Mouse (Mus musculus) layer of hippocampus, adult 2 months (tissue): ENCODE data around the gene Rpl10a. TPM values are rescaled to one million over a fixed set of nuclear protein-coding genes. Genes with fewer than 3 reads are reported as not detected.

Source experiments
- DNase-seq, 2 experiments: peaks; one replicate each; pipeline ENCODE4 v3.0.0; 2022; ENCODE audit warnings: low spot score in 2 of 2
- H3K27ac ChIP-seq: fragments of 200-600 bp; 2 replicates; pipeline ENCODE4 v1.8.1; 2022
- H3K4me3 ChIP-seq: fragments of 200-600 bp; 2 replicates; pipeline ENCODE4 v1.8.1; 2022; ENCODE audit warnings: mild to moderate bottlenecking
- CTCF ChIP-seq: fragments of 200-600 bp; conservative IDR thresholded peaks from 2 replicates; pipeline ENCODE4 v1.8.1; 2022; ENCODE audit warnings: antibody characterized with exemption, mild to moderate bottlenecking, moderate library complexity
- long read RNA-seq, 2 experiments: library from polyadenylated mRNA; stranded (forward); transcript quantifications; one replicate each; pipeline ENCODE4 v2.0.0; 2021; ENCODE audit warnings: borderline mapping rate in 2 of 2
- total RNA-seq, 2 experiments: library from RNA; stranded (reverse); gene quantifications; 2 replicates each; pipeline ENCODE4 v1.2.3; 2021

Gene Rpl10a
- total RNA-seq, result 100 to 1,000 TPM; 345 to 350 TPM
- long read RNA-seq, experiment 1, transcript Rpl10a-204 (2 exons, 1,618 nt), result minor isoform, 5 of 102 reads
- long read RNA-seq, experiment 1, transcript Rpl10a-201 (6 exons, 830 nt), result major isoform, 75 of 102 reads
- long read RNA-seq, experiment 1, transcript Rpl10a-206 (5 exons, 1,022 nt), result minor isoform, 6 of 102 reads
- long read RNA-seq, experiment 1, partial matches to known transcripts, result 6 of 102 reads
- long read RNA-seq, experiment 1, other reads (novel, unspliced or antisense), result 3 of 102 reads
- long read RNA-seq, experiment 2, transcript Rpl10a-201 (6 exons, 830 nt), result major isoform, 108 of 134 reads
- long read RNA-seq, experiment 2, partial matches to known transcripts, result 8 of 134 reads
- long read RNA-seq, experiment 2, other reads (novel, unspliced or antisense), result 2 of 134 reads

GRCm38 (mm10) chr17:28328366-28328928, at the start of gene Rpl10a:
Gene Rpl10a, plus strand, starts transcription at chr17:28328471.
- peak within 1 kb of the TSS; percentile 96 for H3K27ac ChIP-seq
- DNase-seq, result peak; percentile 96 to 97
- peak within 1 kb of the TSS; percentile 89 for H3K4me3 ChIP-seq
- peak; percentile 97 for TF ChIP-seq CTCF

DNA sequence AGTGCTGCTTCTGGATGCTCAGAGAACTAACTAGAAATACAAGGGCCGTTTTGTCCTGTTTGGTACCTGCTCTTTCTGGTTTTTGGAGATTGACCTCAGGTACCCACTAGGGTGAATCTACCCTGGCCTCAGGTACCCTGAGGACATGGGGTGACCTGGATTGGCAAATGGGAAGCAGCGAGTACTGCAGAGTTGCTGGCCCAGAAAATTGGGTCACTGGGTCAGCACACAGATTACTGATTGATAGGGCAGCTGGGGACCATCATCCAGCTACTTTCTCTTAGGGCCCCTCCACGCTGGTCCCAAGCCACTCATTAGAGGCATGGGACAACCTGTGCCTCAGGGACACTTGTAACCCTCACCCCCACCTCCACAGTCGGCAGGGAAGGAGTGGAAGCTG, 49.0 kb upstream of the Rpl10a start:
- no peak for DNase-seq
- no peak for TF ChIP-seq CTCF
- H3K27ac ChIP-seq, result no peak overlapping the region
- no peak overlapping the region for H3K4me3 ChIP-seq

- no peak for DNase-seq
Measured at GRCm38 (mm10) chr17:28279780-28280422, 48.4 kb upstream of the Rpl10a start.

GRCm38 (mm10) chr17:28280423-28280800, 47.9 kb upstream of the Rpl10a start:
- Histone ChIP-seq H3K27ac (no peak overlapping the region), H3K4me3 (no peak overlapping the region)
- no peak for TF ChIP-seq CTCF
- DNase-seq, result no peak

More at GRCm38 (mm10) chr17:28279780-28280422, 48.4 kb upstream of the Rpl10a start:
- TF ChIP-seq CTCF, result no peak
- no peak overlapping the region for H3K27ac ChIP-seq
- H3K4me3 ChIP-seq, result no peak overlapping the region

- no peak for TF ChIP-seq CTCF
- Histone ChIP-seq H3K4me3 (no peak overlapping the region), H3K27ac (no peak overlapping the region)
- DNase-seq, result no peak
Measured at GRCm38 (mm10) chr17:28280831-28281377, 47.4 kb upstream of the Rpl10a start.

DNA sequence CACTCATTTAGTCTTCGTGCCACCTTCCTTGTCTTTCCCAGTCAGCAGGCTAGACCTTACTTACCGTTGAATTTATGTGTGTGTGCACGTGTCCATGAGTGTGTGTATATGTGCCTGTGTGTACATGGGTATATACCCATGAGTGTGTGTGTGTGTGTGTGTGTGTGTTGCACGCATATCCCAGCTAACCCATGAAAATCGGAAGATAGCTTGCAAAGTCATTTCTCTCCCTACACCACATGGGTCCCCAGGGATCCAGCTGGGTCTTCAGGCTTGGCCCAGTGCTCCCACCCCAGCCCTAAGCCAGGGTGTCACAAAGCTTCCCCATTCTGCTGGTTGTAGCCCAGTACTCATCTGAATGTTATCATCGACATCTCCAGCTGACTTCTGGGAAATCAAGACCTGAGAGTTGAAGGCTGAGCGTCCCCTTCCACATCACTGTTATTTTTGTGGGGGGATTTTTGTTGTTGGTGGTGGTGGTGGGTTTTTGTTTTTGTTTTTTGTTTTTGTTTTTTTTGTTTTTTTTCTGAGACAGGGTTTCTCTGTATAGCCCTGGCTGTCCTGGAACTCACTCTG, 46.3 kb upstream of the Rpl10a start:
- no peak for DNase-seq
- Histone ChIP-seq H3K27ac (no peak overlapping the region), H3K4me3 (no peak overlapping the region)
- TF ChIP-seq CTCF, result no peak

DNA sequence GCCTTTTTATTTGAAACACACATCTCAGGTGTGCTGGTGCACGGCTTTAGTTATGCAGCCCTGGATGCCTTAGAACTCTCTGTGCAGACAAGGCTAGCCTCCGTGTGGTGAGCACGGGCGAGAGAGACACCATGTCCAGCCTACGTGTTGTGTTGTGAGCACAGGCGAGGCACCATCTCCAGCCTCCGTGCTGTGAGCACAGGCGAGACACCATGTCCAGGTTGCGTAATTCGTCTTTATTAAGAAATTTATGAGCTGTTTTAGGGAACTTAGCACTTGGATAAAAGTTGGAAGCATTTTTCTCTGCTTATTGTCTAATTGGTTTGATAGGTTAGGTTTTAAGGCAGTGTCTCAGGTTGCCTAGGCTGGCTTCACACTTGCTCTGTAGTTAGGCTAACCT, 45.1 kb upstream of the Rpl10a start:
- no peak for TF ChIP-seq CTCF
- no peak for DNase-seq
- Histone ChIP-seq H3K27ac (no peak overlapping the region), H3K4me3 (no peak overlapping the region)

DNA sequence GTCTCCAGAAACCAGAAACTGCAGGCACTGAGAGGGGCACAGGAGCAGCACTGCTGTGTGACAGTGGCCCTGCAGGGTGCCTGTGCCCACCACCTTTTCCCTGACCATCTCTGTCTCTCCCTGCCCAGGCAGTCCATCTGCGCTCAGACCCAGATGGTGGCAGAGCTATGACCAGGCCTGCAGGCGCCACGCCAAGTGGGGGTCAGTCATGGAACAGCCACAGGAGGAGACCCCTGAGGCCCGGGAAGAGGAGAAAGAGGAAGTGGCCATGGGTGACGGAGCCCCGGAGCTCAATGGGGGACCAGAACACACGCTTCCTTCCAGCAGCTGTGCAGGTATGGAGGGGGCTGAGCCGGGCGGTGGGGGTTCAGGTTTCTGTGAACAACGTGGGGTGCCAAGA, 42.1 kb upstream of the Rpl10a start:
- Histone ChIP-seq H3K4me3 (no peak overlapping the region), H3K27ac (no peak overlapping the region)
- DNase-seq, result no peak
- no peak for TF ChIP-seq CTCF

- H3K27ac ChIP-seq, result no peak overlapping the region
- TF ChIP-seq CTCF, result no peak
- no peak overlapping the region for H3K4me3 ChIP-seq
- no peak for DNase-seq
Measured at GRCm38 (mm10) chr17:28286964-28287363, 41.3 kb upstream of the Rpl10a start.

GRCm38 (mm10) chr17:28287578-28287977, 40.7 kb upstream of the Rpl10a start:
- TF ChIP-seq CTCF, result no peak

DNA sequence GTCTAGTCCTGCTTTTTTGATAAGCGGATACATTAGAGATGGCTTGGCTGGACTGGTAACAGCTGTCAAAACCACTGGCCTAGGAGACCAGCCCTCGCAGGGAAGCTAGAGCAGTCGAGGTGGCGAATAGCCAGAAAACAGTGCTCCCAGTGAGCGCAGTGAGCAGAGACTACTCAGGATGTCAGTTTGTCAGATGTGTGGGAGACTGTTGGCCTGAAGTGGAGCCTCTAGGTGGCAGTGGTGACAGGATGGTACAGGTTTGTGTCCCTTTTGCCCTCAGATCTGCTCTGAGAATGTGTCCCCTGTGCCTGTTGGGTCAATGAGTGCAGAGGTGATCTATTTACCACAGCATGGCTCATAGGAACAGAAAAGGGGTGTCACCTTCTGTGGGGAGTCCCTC, 40.3 kb upstream of the Rpl10a start:
- peak; percentile 59 for TF ChIP-seq CTCF
- Histone ChIP-seq H3K4me3 (no peak overlapping the region), H3K27ac (no peak overlapping the region)
- no peak for DNase-seq

More at GRCm38 (mm10) chr17:28287578-28287977, 40.7 kb upstream of the Rpl10a start:
- Histone ChIP-seq H3K27ac (no peak overlapping the region), H3K4me3 (no peak overlapping the region)
- no peak for DNase-seq

DNA sequence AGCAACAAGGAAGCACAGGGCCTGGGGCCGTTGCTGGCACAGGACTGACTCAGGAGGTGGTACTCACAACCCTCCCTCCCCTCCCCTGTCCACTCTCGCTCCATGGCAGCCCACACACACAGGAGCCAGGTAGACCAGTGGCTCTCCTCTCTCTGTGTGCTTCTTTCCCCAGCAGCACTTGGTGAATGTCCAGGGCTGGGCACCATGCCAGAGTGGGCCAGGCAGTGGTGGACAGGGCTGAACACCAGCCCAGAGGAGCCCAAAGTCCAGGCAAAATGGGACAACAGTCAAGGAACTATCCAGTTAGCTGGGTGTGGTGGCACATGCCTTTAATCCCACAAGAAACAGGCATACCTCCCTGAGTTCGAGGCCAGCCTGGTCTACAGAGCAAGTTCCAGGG, 38.0 kb upstream of the Rpl10a start:
- TF ChIP-seq CTCF, result no peak
- Histone ChIP-seq H3K27ac (no peak overlapping the region), H3K4me3 (no peak overlapping the region)
- peak in 1 of 2 experiments; percentile 29 for DNase-seq

GRCm38 (mm10) chr17:28290671-28291070, 37.6 kb upstream of the Rpl10a start:
- no peak for TF ChIP-seq CTCF
- no peak for DNase-seq
- Histone ChIP-seq H3K27ac (no peak overlapping the region), H3K4me3 (no peak overlapping the region)
